Mouse (Mus musculus) intestine, postnatal 0 days (tissue): ENCODE results near the gene Tspan7. TPM values are rescaled to one million over a fixed set of nuclear protein-coding genes. Genes with fewer than 3 reads are reported as not detected.

Source experiments
- ATAC-seq: fragments of 200-750 bp; cut with Nextera tagmentation; 2 replicates; pipeline ENCODE4 v1.8.0; 2017; ENCODE audit warnings: mild to moderate bottlenecking, moderate TSS enrichment, moderate library complexity
- H3K27ac ChIP-seq: fragments of 300-500 bp; sonication (generic); 2 replicates; pipeline ENCODE4 v1.5.1; 2014; ENCODE audit warnings: mild to moderate bottlenecking, low read depth, low read length, moderate library complexity
- H3K27me3 ChIP-seq: fragments of 300-500 bp; sonication (generic); replicated peaks from 2 replicates; pipeline ENCODE4 v1.6.1; 2014; ENCODE audit warnings: low read length, mixed read lengths; ENCODE audit not compliant: control insufficient read depth, insufficient read depth
- H3K36me3 ChIP-seq: fragments of 300-500 bp; sonication (generic); 2 replicates; pipeline ENCODE4 v1.6.1; 2014; ENCODE audit warnings: mild to moderate bottlenecking, moderate library complexity; ENCODE audit not compliant: control insufficient read depth, insufficient read depth
- H3K4me1 ChIP-seq: fragments of 300-500 bp; sonication (generic); replicated peaks from 2 replicates; pipeline ENCODE4 v1.6.1; 2014; ENCODE audit warnings: antibody characterized with exemption, low read length, mixed read lengths; ENCODE audit not compliant: control insufficient read depth, insufficient read depth
- H3K4me2 ChIP-seq: fragments of 300-500 bp; sonication (generic); replicated peaks from 2 replicates; pipeline ENCODE4 v1.6.1; 2014; ENCODE audit warnings: low read depth, mild to moderate bottlenecking, moderate library complexity
- H3K4me3 ChIP-seq: fragments of 300-500 bp; sonication (generic); 2 replicates; pipeline ENCODE4 v1.5.1; 2014; ENCODE audit warnings: low read depth, low read length
- H3K9ac ChIP-seq: fragments of 300-500 bp; sonication (generic); 2 replicates; pipeline ENCODE4 v1.6.1; 2014; ENCODE audit warnings: mild to moderate bottlenecking, low read depth, low read length
- H3K9me3 ChIP-seq: fragments of 300-500 bp; sonication (generic); 2 replicates; pipeline ENCODE4 v1.6.1; 2016; ENCODE audit warnings: mixed run types; ENCODE audit not compliant: control insufficient read depth
- CTCF ChIP-seq: sonication (generic); IDR thresholded peaks from 2 replicates; pipeline ENCODE4 v1.5.1; 2016; ENCODE audit warnings: low read depth, mild to moderate bottlenecking, control low read depth, antibody characterized with exemption, moderate library complexity
- WGBS: fragments of 180-500 bp; shearing (Covaris S2); extraction: QIAGEN DNeasy Blood & Tissue Kit; methylation state at CpG from one replicate; pipeline ENCODE4 v1.1.7; 2014; 5-methylcytosine and 5-hydroxymethylcytosine counted together
- polyA plus RNA-seq: library from polyadenylated mRNA; unstranded; fragments of >200 nt; fragmentation: Nextera tagmentation; extraction: Ambion mirVana; gene quantifications from 2 replicates; pipeline ENCODE4 v1.2.1, GENCODE M21; 2015

The Tspan7 gene
- polyA plus RNA-seq, 1 experiment from 2014 or later: 120 TPM

GRCm38 (mm10) chrX:10565811-10566210 lies 80.9 kb downstream of the Tspan7 start:
- no peak overlapping the region for H3K27ac ChIP-seq
- H3K36me3 ChIP-seq: no peaks in the 10 kb centered on the region
- H3K9ac ChIP-seq: no peak overlapping the region
- WGBS: 73% methylated on average over 3 of the region's 3 CpGs
- no peak for ATAC-seq
- H3K4me2 ChIP-seq: no peak overlapping the region
- no peaks in the 10 kb centered on the region for H3K27me3 ChIP-seq
- no peaks in the 10 kb centered on the region for H3K4me1 ChIP-seq
- H3K4me3 ChIP-seq: no peak overlapping the region
- TF ChIP-seq CTCF: no peak
- no peaks in the 10 kb centered on the region for H3K9me3 ChIP-seq

- WGBS: 39% methylated on average over 3 of the region's 3 CpGs
- no peak overlapping the region for H3K9ac ChIP-seq
- peak overlapping the region; percentile 5; the same call in 1 of the 2 replicates for H3K27ac ChIP-seq
- H3K4me2 ChIP-seq: no peak overlapping the region
- H3K4me1 ChIP-seq: no peaks in the 10 kb centered on the region
- no peaks in the 10 kb centered on the region for H3K27me3 ChIP-seq
- no peak overlapping the region for H3K4me3 ChIP-seq
- no peak for ATAC-seq
- H3K9me3 ChIP-seq: no peaks in the 10 kb centered on the region
- TF ChIP-seq CTCF: no peak
- peaks cover 3% of the 10 kb centered on the region; the same call in 1 of the 2 replicates for H3K36me3 ChIP-seq
These were observed 89.6 kb downstream of the Tspan7 start for GRCm38 (mm10) chrX:10574523-10574922.

GRCm38 (mm10) chrX:10575406-10575805 lies 90.4 kb downstream of the Tspan7 start:
- TF ChIP-seq CTCF: no peak
- 45% methylated on average over 2 of the region's 2 CpGs for WGBS
- H3K4me1 ChIP-seq: no peaks in the 10 kb centered on the region

GRCm38 (mm10) chrX:10576349-10576748 lies 91.4 kb downstream of the Tspan7 start:
- no peak overlapping the region for H3K27ac ChIP-seq
- peak; percentile 94 for ATAC-seq

More at GRCm38 (mm10) chrX:10575406-10575805, 90.4 kb downstream of the Tspan7 start:
- H3K4me2 ChIP-seq: no peak overlapping the region
- H3K27ac ChIP-seq: no peak overlapping the region
- H3K9ac ChIP-seq: no peak overlapping the region
- H3K27me3 ChIP-seq: no peaks in the 10 kb centered on the region
- no peaks in the 10 kb centered on the region for H3K9me3 ChIP-seq
- H3K4me3 ChIP-seq: no peak overlapping the region
- H3K36me3 ChIP-seq: peaks cover 3% of the 10 kb centered on the region; the same call in 1 of the 2 replicates
- ATAC-seq: no peak

GRCm38 (mm10) chrX:10577356-10577755 lies 92.4 kb downstream of the Tspan7 start:
- 30% methylated on average over 1 of the region's 1 CpGs for WGBS
- Histone ChIP-seq H3K36me3 (peaks cover 3% of the 10 kb centered on the region; the same call in 1 of the 2 replicates), H3K9ac (no peak overlapping the region), H3K4me1 (no peaks in the 10 kb centered on the region), H3K9me3 (no peaks in the 10 kb centered on the region), H3K27ac (no peak overlapping the region), H3K4me3 (no peak overlapping the region), H3K4me2 (no peak overlapping the region), H3K27me3 (no peaks in the 10 kb centered on the region)
- peak; percentile 73 for TF ChIP-seq CTCF
- ATAC-seq: no peak

More at GRCm38 (mm10) chrX:10576349-10576748, 91.4 kb downstream of the Tspan7 start:
- Histone ChIP-seq H3K4me1 (no peaks in the 10 kb centered on the region), H3K4me2 (no peak overlapping the region), H3K9me3 (no peaks in the 10 kb centered on the region), H3K27me3 (no peaks in the 10 kb centered on the region), H3K36me3 (peaks cover 3% of the 10 kb centered on the region; the same call in 1 of the 2 replicates), H3K4me3 (no peak overlapping the region), H3K9ac (no peak overlapping the region)
- TF ChIP-seq CTCF: no peak
- WGBS: 41% methylated on average over 4 of the region's 4 CpGs

- ATAC-seq: no peak
- Histone ChIP-seq H3K4me2 (no peak overlapping the region), H3K27ac (no peak overlapping the region), H3K36me3 (peaks cover 3% of the 10 kb centered on the region; the same call in 1 of the 2 replicates), H3K4me3 (no peak overlapping the region), H3K4me1 (no peaks in the 10 kb centered on the region), H3K9me3 (no peaks in the 10 kb centered on the region), H3K27me3 (no peaks in the 10 kb centered on the region), H3K9ac (no peak overlapping the region)
- no peak for TF ChIP-seq CTCF
- 76% methylated on average over 4 of the region's 4 CpGs for WGBS
These were observed 97.8 kb downstream of the Tspan7 start for GRCm38 (mm10) chrX:10582731-10583130.

GRCm38 (mm10) chrX:10592244-10592643 lies 107.3 kb downstream of the Tspan7 start:
- Histone ChIP-seq H3K4me2 (no peak overlapping the region), H3K9me3 (no peaks in the 10 kb centered on the region), H3K36me3 (no peaks in the 10 kb centered on the region), H3K4me1 (no peaks in the 10 kb centered on the region), H3K9ac (no peak overlapping the region), H3K27ac (no peak overlapping the region), H3K4me3 (no peak overlapping the region), H3K27me3 (no peaks in the 10 kb centered on the region)
- WGBS: 66% methylated on average over 3 of the region's 3 CpGs
- TF ChIP-seq CTCF: peak; percentile 63
- ATAC-seq: no peak
